Mouse (Mus musculus): ENCODE data around the gene Qpctl. TPM values are rescaled to one million over a fixed set of nuclear protein-coding genes. Genes with fewer than 3 reads are reported as not detected.
A peak's percentile ranks its signal among the peaks of the same experiment; 100 is the strongest.
"Not testable (repeated sequence)": the region's sequence is repeated elsewhere in the genome, so short reads cannot be mapped to it uniquely, and the experiment has no call there.

The Qpctl gene
- polyA plus RNA-seq, 1 experiment: 7.7 TPM

DNA sequence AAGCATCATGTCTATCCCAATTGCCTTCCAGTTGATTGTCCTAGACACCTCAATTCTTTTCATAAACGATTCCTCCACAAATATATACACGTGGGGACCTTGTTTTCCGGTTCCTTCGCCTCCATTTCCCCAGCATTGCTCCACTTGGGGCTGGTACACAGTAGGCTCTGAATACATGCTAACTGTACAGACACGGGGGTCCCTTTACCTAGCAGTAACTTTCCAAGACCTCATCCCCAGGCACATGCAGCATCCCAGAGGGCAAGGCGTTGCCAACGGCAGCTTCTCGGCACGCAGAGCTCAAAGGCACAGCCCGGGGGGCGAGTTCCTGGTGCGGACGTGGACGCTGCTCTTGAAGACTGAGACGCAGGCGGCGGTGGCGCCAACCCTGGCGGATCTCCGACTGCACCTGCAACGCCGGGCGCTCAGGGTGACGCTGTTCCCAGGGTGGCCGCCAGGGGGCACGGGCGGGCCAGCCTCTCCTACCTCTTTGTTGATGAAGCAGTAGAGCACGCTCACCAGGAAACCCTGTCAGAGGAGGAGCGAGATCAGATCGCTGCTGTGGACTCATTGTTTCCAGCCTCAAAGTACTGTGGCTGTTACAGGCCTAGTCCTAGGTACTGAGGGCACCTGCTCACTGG, 8.2 kb upstream of the Qpctl start:
- H3K27me3 ChIP-seq (ENCODE audit: control insufficient read depth, insufficient read depth, insufficient read length): no peaks in the 10 kb centered on the region
- no peak overlapping the region for H3K4me3 ChIP-seq
- no peaks in the 10 kb centered on the region for H3K79me2 ChIP-seq (ENCODE audit: control insufficient read depth, insufficient read depth)
- no peak overlapping the region for H3ac ChIP-seq (ENCODE audit: control insufficient read depth, insufficient read length)
- TF ChIP-seq USF1 (IDR thresholded peaks at IDR 0.05; ENCODE audit: low read depth): no peak
- peak; percentile 50 for TF ChIP-seq POLR2AphosphoS2 (IDR thresholded peaks at IDR 0.05; ENCODE audit: insufficient read length, low read depth)
- no peak overlapping the region for H3K4me2 ChIP-seq (ENCODE audit: low read depth)
- H3K36me3 ChIP-seq (ENCODE audit: control insufficient read depth, insufficient read depth): peaks cover 6% of the 10 kb centered on the region

DNA sequence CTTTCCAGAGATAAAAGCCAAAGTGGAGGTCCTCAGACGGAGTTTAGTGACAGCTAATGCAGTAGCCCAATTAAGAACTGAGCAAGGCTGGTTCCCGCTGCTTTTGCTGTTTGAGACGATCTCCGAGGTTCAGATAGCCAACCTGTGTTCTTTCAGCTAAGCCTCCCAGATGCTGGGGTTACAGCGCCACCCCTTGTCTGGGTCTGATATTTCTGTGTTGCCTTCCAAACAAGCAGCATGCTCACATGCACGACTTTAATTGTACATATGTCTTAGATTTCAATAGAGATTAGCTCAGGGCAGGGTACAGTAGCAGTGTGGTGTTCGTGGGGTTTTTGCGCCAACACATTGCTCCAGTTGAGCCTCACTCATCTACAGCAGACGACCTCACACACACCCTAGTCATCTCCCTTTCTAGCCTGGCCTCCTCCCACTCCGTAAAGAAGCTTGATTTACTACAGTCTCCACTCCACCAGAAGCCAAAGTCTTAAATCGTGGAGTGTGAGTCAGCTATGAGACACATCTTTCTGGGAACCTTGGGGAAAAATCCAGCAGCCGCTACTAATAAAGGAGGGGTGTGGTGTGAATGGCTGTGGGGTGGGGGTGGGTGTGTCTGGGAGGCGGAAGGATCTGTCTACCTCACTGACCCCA, 6.9 kb upstream of the Qpctl start:
- Histone ChIP-seq H3K4me2 (ENCODE audit: low read depth) (peak overlapping the region; percentile 38), H3K27me3 (ENCODE audit: control insufficient read depth, insufficient read depth, insufficient read length) (no peaks in the 10 kb centered on the region), H3K36me3 (ENCODE audit: control insufficient read depth, insufficient read depth) (peaks cover 6% of the 10 kb centered on the region), H3ac (ENCODE audit: control insufficient read depth, insufficient read length) (no peak overlapping the region), H3K4me3 (no peak overlapping the region), H3K79me2 (ENCODE audit: control insufficient read depth, insufficient read depth) (peaks cover 5% of the 10 kb centered on the region)
- no peak for TF ChIP-seq TCF3 (IDR thresholded peaks at IDR 0.05; ENCODE audit: insufficient read length, low read depth)
- no peak for TF ChIP-seq TCF12 (IDR thresholded peaks at IDR 0.05; ENCODE audit: insufficient read depth, poor library complexity, severe bottlenecking)
- TF ChIP-seq MAX (IDR thresholded peaks at IDR 0.05; ENCODE audit: low read depth): no peak
- no peak for TF ChIP-seq MYOD1 (IDR thresholded peaks at IDR 0.05; ENCODE audit: control insufficient read depth in 1 of 3, insufficient read length in 2 of 3, low read depth in 2 of 3)
- TF ChIP-seq USF1 (IDR thresholded peaks at IDR 0.05; ENCODE audit: low read depth): no peak

DNA sequence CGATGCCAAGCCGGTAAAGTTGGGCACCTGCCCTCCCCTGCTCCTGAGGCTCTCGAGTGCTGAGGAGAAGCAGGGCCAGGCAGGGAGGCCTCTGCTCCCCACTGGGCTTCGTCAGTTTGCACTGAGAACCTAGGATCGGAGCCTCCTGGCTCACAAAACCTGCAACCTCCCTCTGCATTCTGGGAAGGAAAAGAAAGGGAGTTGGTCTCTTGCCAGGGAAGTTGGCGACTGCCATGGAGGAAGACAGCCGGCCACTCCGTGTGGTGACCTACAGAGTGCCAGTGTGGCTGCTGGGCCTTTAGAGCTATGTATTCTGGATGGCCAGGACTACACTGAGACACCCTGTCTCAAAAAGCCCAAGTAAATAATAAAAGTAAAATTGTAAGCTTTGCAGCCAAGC, 5.7 kb upstream of the Qpctl start:
- peaks cover 17% of the 10 kb centered on the region for H3K79me2 ChIP-seq (ENCODE audit: control insufficient read depth, insufficient read depth)
- TF ChIP-seq E2F4 (IDR thresholded peaks at IDR 0.05; ENCODE audit: insufficient read depth) (no peak), POLR2AphosphoS2 (IDR thresholded peaks at IDR 0.05; ENCODE audit: insufficient read length, low read depth) (no peak), SRF (IDR thresholded peaks at IDR 0.05; ENCODE audit: control insufficient read depth, insufficient read length, low read depth) (no peak), REST (IDR thresholded peaks at IDR 0.05; ENCODE audit: insufficient read depth, insufficient read length) (no peak), MAX (IDR thresholded peaks at IDR 0.05; ENCODE audit: low read depth) (no peak)
- H3K27me3 ChIP-seq (ENCODE audit: control insufficient read depth, insufficient read depth, insufficient read length): no peaks in the 10 kb centered on the region

DNA sequence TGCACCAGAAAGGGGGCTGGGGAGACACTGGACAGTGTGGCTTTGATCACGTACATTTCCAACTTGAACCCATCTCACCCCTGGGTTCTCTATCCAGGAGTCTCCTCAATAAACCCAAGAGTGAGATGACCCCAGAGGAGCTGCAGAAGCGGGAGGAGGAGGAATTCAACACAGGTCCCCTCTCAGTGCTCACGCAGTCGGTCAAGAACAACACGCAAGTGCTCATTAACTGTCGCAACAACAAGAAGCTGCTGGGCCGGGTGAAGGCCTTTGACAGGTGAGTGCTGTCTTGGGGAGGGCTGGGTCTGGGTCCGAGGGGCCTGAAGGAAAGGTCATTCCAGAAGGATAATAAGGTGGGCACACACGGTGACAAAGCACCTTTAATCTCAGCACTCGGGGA, 2.0 kb upstream of the Qpctl start:
- H3K4me3 ChIP-seq; H3K27me3 ChIP-seq (ENCODE audit: control insufficient read depth, insufficient read depth, insufficient read length); H3K36me3 ChIP-seq (ENCODE audit: control insufficient read depth, insufficient read depth); H3ac ChIP-seq (ENCODE audit: control insufficient read depth, insufficient read length); H3K4me2 ChIP-seq (ENCODE audit: low read depth): not testable (repeated sequence)
- H3K79me2 ChIP-seq (ENCODE audit: control insufficient read depth, insufficient read depth): peaks cover 17% of the 10 kb centered on the region

More for the DNA sequence above, 5.7 kb upstream of the Qpctl start:
- Histone ChIP-seq H3K4me2 (ENCODE audit: low read depth) (no peak overlapping the region), H3K36me3 (ENCODE audit: control insufficient read depth, insufficient read depth) (peaks cover 6% of the 10 kb centered on the region), H3ac (ENCODE audit: control insufficient read depth, insufficient read length) (no peak overlapping the region), H3K4me3 (no peak overlapping the region)

DNA sequence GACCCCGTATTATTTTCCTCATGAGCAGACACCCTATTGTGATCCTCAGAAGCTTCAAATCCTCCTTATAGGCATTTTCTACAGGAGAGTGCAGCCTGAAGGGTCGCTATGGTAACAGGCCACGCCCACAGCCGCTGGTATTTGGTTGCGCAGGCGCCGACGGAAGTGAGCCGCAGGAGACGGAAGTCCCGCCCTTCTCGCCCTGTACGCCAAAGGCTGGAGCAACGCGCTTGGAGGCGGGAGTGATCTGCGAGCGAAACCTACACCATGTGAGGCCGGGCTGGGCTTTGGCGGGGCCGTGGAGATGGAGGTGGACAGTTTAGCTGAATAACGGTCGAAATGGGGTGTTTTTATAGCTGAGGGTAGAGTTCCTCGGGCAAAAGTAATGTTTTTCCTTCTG, 535 bp upstream of the Qpctl start, which contains the start of gene Snrpd2:
Gene Snrpd2 (plus strand): TSS at position 97 of the 400 bp plus-strand sequence.
- Histone ChIP-seq H3ac (ENCODE audit: control insufficient read depth, insufficient read length) (peak within 1 kb of the TSS; percentile 47), H3K79me2 (ENCODE audit: control insufficient read depth, insufficient read depth) (peaks cover 17% of the 10 kb centered on the region), H3K27me3 (ENCODE audit: control insufficient read depth, insufficient read depth, insufficient read length) (no peaks in the 10 kb centered on the region), H3K4me2 (ENCODE audit: low read depth) (peak within 1 kb of the TSS; percentile 95), H3K36me3 (ENCODE audit: control insufficient read depth, insufficient read depth) (peaks cover 6% of the 10 kb centered on the region), H3K4me3 (peak within 1 kb of the TSS; percentile 79)
- TF ChIP-seq POLR2AphosphoS2 (IDR thresholded peaks at IDR 0.05; ENCODE audit: insufficient read length, low read depth) (peak; percentile 82), CEBPB (IDR thresholded peaks at IDR 0.05; ENCODE audit: insufficient read depth, poor library complexity, severe bottlenecking) (no peak), E2F4 (IDR thresholded peaks at IDR 0.05; ENCODE audit: insufficient read depth) (peak; percentile 30), POLR2A (IDR thresholded peaks at IDR 0.05; ENCODE audit: insufficient read length, low read depth) (peak; percentile 90), MYOG (IDR thresholded peaks at IDR 0.05; ENCODE audit: control insufficient read depth in 1 of 3, insufficient read depth in 1 of 3, insufficient read length in 2 of 3, low read depth in 2 of 3) (no peak), MYOD1 (IDR thresholded peaks at IDR 0.05; ENCODE audit: control insufficient read depth in 1 of 3, insufficient read length in 2 of 3, low read depth in 2 of 3) (no peak), MAX (IDR thresholded peaks at IDR 0.05; ENCODE audit: low read depth) (no peak)
